Mouse (Mus musculus): Measurements from ENCODE around the gene Whrn. TPM values are rescaled to one million over a fixed set of nuclear protein-coding genes. Genes with fewer than 3 reads are reported as not detected.

The Whrn gene
- 1 to 10 TPM; 2.5 to 4.4 (median 4.0) TPM for total RNA-seq (2022)

DNA sequence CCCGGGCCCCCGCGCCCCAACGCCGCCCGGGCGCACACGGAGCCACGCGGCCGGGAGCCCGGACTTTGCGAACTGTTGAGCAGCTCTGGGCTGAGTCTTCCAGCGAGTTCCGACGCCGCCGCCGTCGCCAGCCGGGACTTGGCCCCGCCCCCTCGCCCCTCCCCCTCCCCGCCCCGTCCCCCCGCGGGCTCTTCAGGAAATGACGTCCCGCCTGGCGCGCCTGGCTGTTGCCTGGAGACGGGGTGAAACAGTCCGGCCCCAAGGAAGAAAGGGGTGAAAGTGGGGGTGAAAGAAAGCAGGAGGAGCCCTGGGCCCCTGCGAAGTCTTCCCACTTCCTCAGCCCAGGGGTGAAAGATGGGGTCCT, at the start of gene Whrn:
Gene Whrn, minus strand, starts transcription at position 77 of the 364 bp plus-strand sequence.
- peak; percentile 50 to 60 for DNase-seq (ENCODE audit: low spot score in 2 of 2)

DNA sequence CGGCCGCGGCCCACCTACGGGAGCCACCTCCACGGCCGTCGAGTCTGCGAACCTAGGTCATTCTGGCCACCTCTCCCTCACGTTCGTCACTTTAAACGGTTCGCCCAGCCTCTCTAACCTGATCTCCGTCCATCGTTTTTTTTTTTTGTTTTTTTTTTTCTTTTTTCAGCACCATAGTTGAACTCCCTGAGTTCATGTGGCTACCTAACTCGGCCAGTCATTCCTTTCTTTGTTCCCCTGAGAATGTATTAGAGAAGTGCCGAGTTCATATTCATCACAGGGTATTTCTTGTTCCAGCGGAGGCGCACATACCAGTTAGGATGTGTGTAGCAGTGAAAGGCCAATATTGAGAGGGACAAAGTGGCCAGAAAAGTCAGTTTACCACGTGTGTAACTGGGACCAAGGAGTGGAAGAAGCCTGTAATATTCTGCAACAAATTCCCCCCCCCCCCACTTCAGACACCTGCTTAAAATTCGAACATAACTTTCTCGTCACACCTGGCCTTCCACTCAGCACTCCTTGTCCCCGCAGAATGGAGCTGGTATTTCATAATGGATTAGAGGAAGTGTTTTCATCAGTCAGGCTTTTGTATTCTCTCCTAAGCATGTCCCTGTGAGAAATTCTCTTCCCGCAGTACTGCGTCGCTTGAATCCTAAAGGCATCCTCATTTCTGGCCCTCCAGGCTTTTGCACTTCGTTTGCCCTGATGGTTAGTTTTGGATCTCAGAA, 49.6 kb upstream of the Whrn start:
- no peak for DNase-seq (ENCODE audit: low spot score in 2 of 2)

DNA sequence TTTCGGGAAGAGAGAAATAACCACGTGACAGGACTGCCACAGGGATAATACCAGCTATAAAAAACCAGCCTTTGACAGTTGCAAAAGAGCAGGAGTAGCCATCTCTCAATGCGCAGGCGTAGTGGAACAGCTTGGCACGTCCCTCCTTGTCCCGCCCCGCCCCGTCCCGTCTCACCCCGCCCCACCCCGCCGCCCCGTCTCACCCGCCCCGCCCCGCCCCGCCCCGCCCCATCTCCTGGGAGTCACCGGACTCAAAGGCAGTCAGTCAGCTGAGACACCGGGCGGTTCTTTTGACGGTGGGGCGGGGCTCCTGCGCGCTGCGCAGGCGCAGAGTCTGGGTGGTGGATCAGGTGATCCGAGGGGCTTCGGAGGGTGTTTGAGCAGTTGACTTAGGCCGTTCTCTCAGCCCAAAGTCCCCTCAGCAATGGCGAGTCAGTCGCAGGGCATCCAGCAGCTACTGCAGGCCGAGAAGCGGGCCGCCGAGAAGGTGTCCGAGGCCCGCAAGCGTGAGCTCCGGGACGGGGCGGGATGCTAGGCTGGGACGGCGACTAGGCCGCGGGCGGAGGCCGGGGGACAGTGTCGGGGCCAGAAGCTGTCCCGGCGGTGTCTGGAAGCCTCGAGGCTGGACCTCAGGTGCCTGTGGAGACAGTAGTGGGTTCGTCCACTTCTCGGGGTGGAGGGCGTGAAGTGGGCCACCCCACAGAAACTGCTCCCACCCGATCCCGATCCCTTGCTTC, 48.9 kb upstream of the Whrn start, which contains the start of gene Atp6v1g1:
Gene Atp6v1g1, plus strand, starts transcription at position 279 of the 737 bp plus-strand sequence.
- peak; percentile 90 to 92 for DNase-seq (ENCODE audit: low spot score in 2 of 2)

DNA sequence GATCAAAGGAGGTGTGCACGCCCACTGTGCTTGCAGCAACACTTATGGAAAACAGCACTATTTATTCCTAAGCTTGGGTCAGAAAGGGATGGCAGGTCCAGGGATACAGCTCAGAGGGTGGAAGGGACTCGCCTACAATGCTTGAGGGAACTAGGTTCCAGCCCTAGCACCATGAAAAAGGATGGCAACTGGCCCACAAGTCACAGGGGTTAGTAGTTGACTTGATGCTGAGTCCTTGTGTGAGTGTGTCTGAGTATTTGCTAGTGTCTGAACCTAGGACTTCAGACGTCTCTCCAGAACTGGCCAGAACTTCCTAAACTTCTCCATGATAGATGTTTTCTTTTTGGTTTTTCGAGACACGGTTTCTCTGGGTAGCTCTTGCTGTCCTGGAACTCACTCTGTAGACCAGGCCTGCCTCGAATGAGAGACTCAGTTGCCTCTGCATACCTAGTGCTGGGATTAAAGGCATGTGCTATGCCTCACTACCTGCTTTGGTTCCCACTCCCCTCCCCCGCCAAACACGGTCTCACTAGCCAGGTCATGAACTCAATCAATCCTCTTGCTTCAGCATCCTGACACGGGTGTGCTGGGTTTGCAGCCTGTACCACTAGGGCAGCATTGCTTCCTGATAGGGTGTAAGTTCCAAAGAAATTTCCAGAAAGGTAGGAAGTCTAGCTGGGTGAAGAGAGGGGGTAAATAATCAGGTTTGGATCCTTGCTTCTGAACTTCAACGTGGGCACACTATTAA, 48.1 kb upstream of the Whrn start:
- DNase-seq (ENCODE audit: low spot score in 2 of 2): peak in 1 of 2 experiments; percentile 18

DNA sequence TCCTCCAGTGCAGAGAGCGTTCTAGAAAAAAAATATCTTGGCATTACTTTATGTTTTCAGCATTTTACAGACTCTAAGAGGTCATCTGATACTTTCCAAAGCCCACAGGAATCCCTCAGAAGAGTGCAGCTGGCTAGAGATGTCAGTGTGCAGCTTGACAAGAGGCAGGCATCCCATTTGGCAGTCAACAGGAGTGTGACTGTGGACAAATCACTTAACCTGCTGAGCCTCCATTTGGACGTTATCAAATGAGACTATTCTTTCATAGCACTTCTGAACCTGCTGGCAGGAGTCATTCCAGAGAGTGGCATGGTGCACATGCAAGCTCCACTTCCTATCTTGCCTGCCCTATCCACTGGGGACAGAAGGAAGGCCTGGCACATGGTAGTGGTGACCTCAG, 46.4 kb upstream of the Whrn start:
- peak in 1 of 2 experiments; percentile 44 for DNase-seq (ENCODE audit: low spot score in 2 of 2)

DNA sequence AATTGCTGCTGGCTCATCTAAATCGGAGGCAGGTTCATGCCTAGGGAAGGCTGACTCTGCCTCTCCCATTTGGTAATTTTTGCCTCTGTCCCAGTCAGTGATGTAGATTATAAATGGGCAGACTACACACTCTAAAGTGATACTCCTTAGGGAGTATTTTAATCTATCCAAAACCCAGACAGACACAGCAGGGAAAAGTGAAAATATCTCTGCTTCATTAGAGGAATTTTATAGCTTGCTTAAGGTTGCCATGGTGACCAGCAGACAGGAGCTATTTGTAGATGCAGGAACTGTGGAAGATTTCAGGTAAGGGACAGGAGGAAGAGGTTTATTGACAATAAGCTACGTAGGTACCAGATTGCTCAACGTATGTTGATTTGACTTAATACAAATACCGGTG, 41.8 kb upstream of the Whrn start:
- DNase-seq (ENCODE audit: low spot score in 2 of 2): no peak

DNA sequence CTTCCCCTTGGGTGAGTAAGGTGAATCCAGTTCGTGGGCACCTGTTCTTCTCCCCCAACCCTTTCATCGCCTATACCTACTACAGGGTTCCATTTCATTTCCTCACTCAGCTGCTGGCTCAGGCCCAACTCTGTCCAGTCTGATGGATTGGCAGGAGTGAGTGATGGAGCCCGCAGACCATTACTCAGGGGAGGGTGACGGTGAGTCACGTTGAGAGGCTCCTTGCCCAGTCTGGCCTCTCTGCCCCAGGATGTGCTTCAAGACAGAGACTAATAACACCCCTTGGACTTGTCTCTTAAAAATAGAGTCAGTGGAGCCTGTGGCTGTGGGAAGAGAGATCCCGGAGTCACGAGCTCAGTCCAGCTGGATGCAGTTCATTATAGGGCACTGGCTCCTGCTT, 34.6 kb upstream of the Whrn start:
- DNase-seq (ENCODE audit: low spot score in 2 of 2): no peak

DNA sequence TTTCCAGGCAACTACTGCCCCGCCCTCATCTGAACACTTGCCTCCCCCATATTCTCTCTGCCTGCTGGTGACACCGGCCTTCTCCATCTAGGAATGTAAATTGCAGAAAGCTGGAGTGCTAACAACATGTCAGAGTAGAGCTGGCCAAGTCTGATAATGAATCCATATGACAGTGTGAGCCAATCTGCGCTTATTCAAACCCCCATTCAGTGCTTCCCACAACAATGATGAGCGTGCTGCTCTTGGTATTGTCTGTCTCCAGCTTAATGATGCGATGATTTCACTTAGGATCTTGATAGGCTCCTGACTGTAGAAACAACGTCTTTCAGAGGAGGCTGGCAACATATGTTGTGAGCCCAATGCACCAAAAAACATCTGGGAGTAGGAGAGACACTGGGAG, 33.2 kb upstream of the Whrn start:
- no peak for DNase-seq (ENCODE audit: low spot score in 2 of 2)

DNA sequence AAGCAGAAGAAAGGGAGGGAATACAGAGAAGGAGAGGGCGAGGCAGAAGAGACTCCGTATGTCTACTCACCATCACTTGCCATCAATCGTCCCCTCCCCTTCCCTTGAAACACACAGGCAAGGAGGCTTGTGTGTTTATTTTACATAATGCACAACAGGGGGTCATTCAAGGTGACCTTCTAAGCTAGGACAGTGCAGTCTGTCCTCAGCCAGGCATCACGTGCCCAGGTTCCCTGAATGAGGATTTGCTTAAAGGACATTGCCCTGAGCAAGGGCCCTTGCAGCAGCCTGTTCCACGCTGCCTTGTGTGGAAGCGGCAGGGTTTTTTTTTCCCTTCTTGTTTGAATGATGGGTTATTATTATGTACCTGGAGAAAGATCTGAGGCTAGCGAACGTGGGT, 29.7 kb upstream of the Whrn start:
- no peak for DNase-seq (ENCODE audit: low spot score in 2 of 2)

DNA sequence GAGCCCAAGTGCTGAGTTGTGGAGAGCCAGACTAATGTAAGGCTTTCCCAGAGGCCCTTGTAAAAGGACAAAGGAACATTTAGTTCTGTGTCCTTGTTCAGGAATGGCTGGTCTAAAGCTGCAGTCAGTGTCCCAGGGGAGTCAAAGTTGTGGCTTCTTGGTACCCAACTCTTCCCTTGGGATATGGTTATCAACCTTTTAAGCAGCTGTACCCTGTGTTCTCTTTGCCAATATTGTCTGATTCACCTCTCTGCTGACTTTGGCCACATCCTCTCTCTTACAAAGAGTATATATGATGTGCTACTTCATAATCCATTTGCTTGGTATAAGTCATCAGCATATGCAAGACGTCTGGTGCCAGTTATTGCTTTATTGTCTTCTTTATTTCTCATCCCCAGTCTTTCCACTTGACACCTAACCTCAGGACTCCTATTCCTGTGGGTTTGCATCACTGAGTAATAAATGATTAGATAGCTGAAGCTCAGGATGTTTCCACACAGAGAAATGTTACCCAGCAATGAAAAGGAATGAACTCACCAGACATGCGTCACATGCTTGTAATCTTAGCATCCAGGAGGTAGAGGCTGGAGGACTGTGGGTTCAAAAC, 26.1 kb upstream of the Whrn start:
- DNase-seq (ENCODE audit: low spot score in 2 of 2): no peak

DNA sequence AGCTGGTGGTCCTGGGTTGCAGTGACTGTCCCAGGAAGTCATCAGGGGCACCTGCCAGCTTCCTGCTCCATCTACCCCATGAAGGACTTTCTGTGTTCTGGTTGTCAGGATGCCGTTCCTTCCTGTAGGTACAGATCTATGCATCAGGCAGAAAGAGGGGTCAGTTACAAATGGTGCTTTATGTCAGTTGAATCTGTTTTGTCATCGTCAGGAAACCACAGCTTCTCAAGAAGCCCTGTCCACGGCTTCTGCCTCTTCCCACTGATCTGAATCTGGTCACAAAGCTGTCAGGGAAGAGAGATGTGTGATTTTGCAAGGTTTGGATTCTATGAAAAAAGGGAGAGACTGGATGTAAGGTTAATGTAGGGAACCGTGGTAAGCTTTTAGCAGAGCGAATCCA, 19.2 kb upstream of the Whrn start:
- DNase-seq (ENCODE audit: low spot score in 2 of 2): no peak

DNA sequence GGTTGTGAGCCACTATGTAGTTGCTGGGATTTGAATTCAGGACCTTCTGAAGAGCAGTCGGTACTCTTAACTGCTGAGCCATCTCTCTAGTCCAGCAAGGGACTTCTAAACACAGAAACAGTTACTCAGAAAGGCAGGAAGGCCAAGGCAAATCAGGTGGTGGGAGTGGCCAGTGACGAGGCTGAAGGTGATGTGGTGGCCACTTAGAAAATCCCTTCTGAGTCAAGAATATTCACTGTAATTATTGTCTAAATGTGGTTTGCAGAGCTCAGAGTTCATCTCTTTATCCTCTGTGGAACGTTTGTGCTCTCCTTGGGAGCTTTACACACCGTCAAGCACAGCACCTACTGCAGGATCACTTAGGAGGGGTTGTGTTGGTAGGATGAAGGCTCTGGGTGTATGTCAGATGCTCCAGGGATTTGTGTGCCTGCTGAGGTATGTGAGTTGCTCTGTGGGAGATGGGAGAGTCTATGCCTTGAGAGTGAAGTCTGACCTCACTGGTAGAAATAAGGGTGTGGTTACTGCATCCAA, 18.7 kb upstream of the Whrn start:
- DNase-seq (ENCODE audit: low spot score in 2 of 2): no peak

DNA sequence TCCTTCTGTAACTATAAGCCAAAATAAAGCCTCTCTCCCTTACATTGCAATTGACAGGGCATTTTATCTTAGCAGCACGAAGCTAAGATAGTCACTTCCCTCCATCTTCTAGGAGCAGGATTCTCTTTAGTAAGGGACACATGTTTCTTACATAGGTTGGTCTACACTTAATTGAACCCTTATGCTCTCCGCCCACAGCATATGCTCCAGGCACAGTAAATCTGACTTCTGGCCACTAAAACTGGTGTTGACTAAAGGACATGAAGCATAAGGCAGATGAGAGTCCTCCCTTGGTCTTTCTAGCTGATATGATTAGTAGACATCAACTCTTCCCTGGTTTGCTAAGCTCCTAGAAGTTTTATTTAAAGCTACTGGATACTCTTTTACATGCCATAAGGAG, 17.1 kb upstream of the Whrn start:
- no peak for DNase-seq (ENCODE audit: low spot score in 2 of 2)

DNA sequence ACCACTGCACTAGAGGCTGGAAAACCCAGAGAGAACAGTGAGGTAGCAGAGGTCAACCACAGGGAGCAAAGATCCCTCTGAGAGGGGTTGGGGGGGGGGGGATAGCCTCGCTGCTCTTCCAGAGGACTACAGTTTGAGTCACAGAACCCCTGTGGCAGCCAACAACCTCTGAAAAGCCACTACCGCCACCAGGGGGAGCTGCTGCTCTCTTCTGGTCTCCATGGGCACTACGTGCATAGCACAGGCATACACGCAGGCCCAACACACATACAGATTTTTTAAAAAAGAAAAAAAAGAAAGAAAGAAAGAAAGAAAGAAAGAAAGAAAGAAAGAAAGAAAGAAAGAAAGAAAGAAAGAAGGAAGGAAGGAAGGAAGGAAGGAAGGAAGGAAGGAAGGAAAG, 12.4 kb upstream of the Whrn start:
- DNase-seq (ENCODE audit: low spot score in 2 of 2): peak; percentile 74 to 79

DNA sequence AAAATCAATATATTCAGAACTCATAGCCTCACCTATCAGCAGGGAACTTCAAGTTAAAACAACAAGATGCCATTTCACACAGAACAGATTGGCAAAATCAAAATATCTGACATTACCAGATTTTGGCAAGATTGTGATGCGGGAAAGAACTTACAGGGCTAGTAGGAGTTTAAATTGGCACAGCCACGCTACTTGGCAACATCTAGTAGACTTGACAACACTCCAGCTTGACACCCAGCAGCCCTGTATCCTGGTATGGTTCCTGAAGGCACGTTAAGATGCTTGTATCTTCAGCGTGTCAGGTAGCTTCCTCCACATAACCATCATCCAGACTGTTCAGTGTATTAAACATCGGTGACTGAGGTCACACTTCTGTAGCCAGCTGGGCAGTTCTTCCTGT, 11.7 kb upstream of the Whrn start:
- no peak for DNase-seq (ENCODE audit: low spot score in 2 of 2)

DNA sequence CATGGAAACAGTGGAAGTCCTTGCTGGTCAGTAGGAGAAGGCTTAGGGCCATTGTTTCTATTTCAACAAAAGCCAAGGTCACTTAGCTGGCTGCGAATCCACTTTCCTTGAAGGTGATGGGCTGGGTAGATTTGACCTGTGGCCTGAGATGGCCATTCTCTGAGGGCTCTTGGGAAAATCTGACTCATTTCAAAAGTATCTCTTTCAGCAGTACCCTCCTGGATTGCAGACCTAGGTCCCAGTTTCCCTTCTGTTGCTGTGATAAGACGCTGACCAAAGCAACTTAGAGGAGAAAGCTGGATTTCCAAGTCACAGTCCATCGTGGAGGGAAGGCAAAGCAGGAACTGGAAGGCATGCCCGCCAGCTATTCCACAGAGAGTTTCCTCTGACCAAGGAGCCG, 8.2 kb upstream of the Whrn start:
- DNase-seq (ENCODE audit: low spot score in 2 of 2): no peak

DNA sequence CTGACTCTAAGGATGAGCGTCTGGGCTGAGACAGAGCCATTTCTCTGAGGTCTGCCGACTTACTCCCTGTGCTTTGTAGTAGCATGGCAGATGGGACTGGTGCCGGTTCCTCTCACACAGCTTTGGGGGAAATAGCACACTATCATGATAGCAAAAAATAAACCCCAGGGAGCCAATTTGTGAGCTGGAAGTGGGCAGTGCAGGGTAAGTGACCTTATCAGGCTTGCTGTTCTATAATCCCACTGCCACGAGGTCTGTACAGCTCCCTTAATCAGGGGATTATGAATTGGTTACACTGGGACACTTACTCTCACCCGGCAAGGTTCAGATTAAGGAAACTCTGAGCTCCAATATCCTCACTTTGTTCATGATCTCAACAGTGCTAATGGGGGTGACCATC, 5.3 kb upstream of the Whrn start:
- no peak for DNase-seq (ENCODE audit: low spot score in 2 of 2)

DNA sequence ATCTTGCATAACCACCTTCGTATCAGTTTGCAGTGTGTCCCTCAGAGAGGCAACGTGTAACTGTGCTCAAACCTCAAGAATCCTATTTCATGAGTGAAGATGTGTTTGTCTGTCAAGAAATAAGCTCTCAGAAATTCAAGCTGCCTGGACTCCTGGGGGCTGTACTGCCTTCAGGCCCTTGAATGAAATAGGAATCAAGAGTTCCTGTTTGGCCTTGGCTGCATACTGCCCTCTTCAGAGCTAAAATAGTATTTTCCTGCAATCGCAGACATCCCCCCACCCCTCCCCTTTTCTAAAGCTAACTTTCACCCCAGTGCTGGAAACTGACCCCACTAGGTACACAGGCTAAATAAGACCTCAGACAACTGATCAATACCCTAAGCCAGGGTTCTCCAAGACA, 2.6 kb upstream of the Whrn start:
- DNase-seq (ENCODE audit: low spot score in 2 of 2): no peak

DNA sequence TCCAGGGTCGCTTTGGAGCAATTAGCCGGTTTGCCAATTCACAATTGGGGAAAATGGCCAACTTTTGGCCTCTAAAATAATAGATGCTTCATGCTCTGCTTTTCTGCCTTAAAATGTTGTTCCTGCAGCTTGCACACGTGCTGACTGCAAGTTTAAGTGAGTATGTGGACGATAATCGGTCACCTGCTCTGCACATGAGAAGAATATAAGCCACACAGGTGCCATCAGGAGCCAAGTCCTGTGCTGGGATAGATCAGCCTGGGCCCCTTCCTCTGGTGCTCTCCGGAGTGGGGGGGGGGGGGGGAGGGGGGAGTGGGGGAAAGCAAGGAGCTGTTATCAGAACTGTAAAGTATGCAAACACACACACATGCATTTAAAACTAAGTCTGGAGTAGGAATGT, 521 bp upstream of the Whrn start:
- no peak for DNase-seq (ENCODE audit: low spot score in 2 of 2)

DNA sequence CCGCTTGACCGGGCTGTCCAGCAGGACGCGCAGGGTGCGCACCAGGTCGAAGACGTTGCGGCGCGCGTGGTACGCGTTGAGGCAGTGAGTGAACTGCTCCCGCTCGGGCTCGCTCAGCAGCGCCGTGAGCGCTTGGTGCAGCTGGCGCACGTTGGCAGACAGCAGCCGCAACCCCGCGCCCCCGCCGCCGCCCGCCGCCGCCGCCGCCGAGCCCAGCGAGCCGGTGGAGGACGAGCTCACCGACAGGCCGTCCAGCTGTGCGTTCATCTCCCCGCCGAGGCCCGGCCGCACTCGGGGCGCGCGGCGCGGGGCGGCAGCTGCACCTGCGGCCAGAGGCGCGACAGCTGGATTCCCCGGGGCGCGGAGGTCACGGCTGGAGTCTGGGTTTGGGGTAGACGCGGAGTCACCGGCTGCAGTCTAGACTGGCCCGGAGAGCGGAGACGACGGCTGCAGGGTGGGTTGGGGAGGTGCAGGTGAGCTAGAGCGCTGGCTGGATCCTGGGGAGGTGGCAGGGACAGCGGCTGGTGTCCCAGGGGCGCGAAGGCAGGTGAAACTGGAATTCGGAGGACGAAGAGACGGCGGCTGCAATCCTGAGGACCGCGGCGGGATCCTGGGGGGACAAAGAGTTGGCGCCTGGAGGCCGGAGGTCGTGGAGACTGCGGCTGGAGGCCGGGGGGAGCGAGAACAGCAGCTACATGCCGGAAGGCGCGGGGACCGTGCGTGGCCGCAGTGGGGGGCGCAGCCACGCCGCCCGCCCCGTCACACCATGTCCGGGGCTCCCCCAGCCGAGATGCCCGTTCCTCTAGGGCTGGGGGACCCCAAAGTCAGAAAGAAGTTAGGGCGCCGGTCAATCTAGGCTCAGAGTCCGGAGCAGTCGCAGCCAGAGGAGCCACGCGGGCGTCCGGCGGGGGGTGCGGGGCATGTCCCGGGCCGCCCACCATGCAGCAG, 550 bp downstream of the Whrn start:
- peak; percentile 8 to 12 for DNase-seq (ENCODE audit: low spot score in 2 of 2)

Data from gastrocnemius, adult 8-10 months (tissue).